8 mouse cellular contexts compared by ENCODE assay signal in genomic region chr12:3806703-3807547, GRCm38 (mm10). TPM values are rescaled to one million over a fixed set of nuclear protein-coding genes. Genes with fewer than 3 reads are reported as not detected.
A peak's percentile ranks its signal among the peaks of the same experiment; 100 is the strongest.
DNase-seq lines count a peak whose midpoint lies in the region; ATAC-seq and TF ChIP-seq lines count a peak whose summit lies in the region.

No protein-coding gene starts in this region.

- H3K79me3 ChIP-seq in C2C12 (ENCODE audit: low read depth) = peaks cover 2% of the 10 kb centered on the region

- H3K79me2 ChIP-seq in C2C12 (ENCODE audit: control insufficient read depth, insufficient read depth) = peaks cover 6% of the 10 kb centered on the region

- peaks cover 11% of the 10 kb centered on the region for H3K27me3 ChIP-seq in C2C12 (ENCODE audit: control insufficient read depth, insufficient read depth, insufficient read length)
- H3K27me3 ChIP-seq in embryonic facial prominence, embryonic 10.5 days (replicated peaks; ENCODE audit: low read depth, poor library complexity, severe bottlenecking) = peaks cover 84% of the 10 kb centered on the region
- H3K27me3 ChIP-seq in heart, embryonic 12.5 days (replicated peaks) = peaks cover 3% of the 10 kb centered on the region; the same call in 1 of the 2 replicates
- no peaks in the 10 kb centered on the region for H3K27me3 ChIP-seq in kidney, embryonic 15.5 days

- no peak; the same call in 1 of the 2 replicates for TF ChIP-seq POLR2A in lung, adult 2 months (IDR thresholded peaks at IDR 0.05; ENCODE audit: borderline replicate concordance, extremely low read depth, low read depth, low read length)

- peak overlapping the region; percentile 98 for H3K9ac ChIP-seq in heart, embryonic 12.5 days
- peak overlapping the region; percentile 91 for H3K9ac ChIP-seq in kidney, embryonic 15.5 days

- H3ac ChIP-seq in C2C12 (ENCODE audit: control insufficient read depth, insufficient read length, low read depth) = peak overlapping the region; percentile 76

- H3K4me3 ChIP-seq in C2C12 (ENCODE audit: insufficient read depth, poor library complexity, severe bottlenecking) = peak overlapping the region; percentile 41
- H3K4me3 ChIP-seq in embryonic facial prominence, embryonic 10.5 days = peak overlapping the region; percentile 81
- H3K4me3 ChIP-seq in heart, embryonic 12.5 days = peak overlapping the region; percentile 96
- H3K4me3 ChIP-seq in kidney, embryonic 15.5 days (replicated peaks) = peak overlapping the region; percentile 90
- peak overlapping the region; percentile 64 for H3K4me3 ChIP-seq in lung, adult 2 months (replicated peaks; ENCODE audit: extremely low read depth, low read depth, low read length)

- H3K4me2 ChIP-seq in heart, embryonic 12.5 days = peak overlapping the region; percentile 79
- peak overlapping the region; percentile 76 for H3K4me2 ChIP-seq in kidney, embryonic 15.5 days

- H3K36me3 ChIP-seq in C2C12 (ENCODE audit: control insufficient read depth, insufficient read depth) = no peaks in the 10 kb centered on the region
- no peaks in the 10 kb centered on the region for H3K36me3 ChIP-seq in embryonic facial prominence, embryonic 10.5 days (replicated peaks)
- H3K36me3 ChIP-seq in heart, embryonic 12.5 days = no peaks in the 10 kb centered on the region
- H3K36me3 ChIP-seq in kidney, embryonic 15.5 days = no peaks in the 10 kb centered on the region

- DNase-seq in adrenal gland, adult 18-20 months (ENCODE audit: low spot score in 2 of 2) = peak; percentile 76
- peak; percentile 73 for DNase-seq in embryonic facial prominence, embryonic 10.5 days (ENCODE audit: low spot score)
- DNase-seq in lung, adult 2 months = peak; percentile 59
- DNase-seq in ovary, postnatal 10 days (ENCODE audit: low spot score) = peak; percentile 45
- peak; percentile 80 for DNase-seq in urinary bladder, postnatal 14 days (ENCODE audit: low spot score)

- ATAC-seq in heart, embryonic 12.5 days (ENCODE audit: insufficient number of reproducible peaks, low FRiP score) = peak; percentile 58
- ATAC-seq in kidney, embryonic 15.5 days (replicated peaks; ENCODE audit: low FRiP score) = peak; percentile 44

- peaks cover 57% of the 10 kb centered on the region for H3K4me1 ChIP-seq in embryonic facial prominence, embryonic 10.5 days
- peaks cover 44% of the 10 kb centered on the region for H3K4me1 ChIP-seq in heart, embryonic 12.5 days (replicated peaks)
- H3K4me1 ChIP-seq in kidney, embryonic 15.5 days = peaks cover 49% of the 10 kb centered on the region
- H3K4me1 ChIP-seq in lung, adult 2 months (ENCODE audit: control insufficient read depth, insufficient read depth, low read length) = peaks cover 25% of the 10 kb centered on the region

- no peaks in the 10 kb centered on the region for H3K9me3 ChIP-seq in embryonic facial prominence, embryonic 10.5 days
- no peaks in the 10 kb centered on the region for H3K9me3 ChIP-seq in heart, embryonic 12.5 days (replicated peaks)
- H3K9me3 ChIP-seq in kidney, embryonic 15.5 days (replicated peaks) = no peaks in the 10 kb centered on the region

- no peak for TF ChIP-seq CTCF in C2C12 (IDR thresholded peaks at IDR 0.05; ENCODE audit: control insufficient read depth, insufficient read depth, insufficient read length)
- no peak for TF ChIP-seq CTCF in lung, adult 2 months (IDR thresholded peaks at IDR 0.05; ENCODE audit: insufficient read depth, low read length)

- under 1% methylated on average over 130 of the region's 141 CpGs for WGBS in embryonic facial prominence, embryonic 10.5 days
- under 1% methylated on average over 65 of the region's 141 CpGs for WGBS in heart, embryonic 12.5 days
- WGBS in kidney, embryonic 15.5 days = 0% methylated on average over 62 of the region's 141 CpGs
- WGBS in lung, adult 2 months = 1% methylated on average over 100 of the region's 141 CpGs

- H3K27ac ChIP-seq in embryonic facial prominence, embryonic 10.5 days (replicated peaks) = peak overlapping the region; percentile 89
- H3K27ac ChIP-seq in heart, embryonic 12.5 days (ENCODE audit: poor library complexity, severe bottlenecking) = peak overlapping the region; percentile 99
- H3K27ac ChIP-seq in kidney, embryonic 15.5 days = peak overlapping the region; percentile 99

TF ChIP-seq in C2C12, 6 proteins besides CTCF, POLR2A, EP300 and RAD21:
- no peak for TF ChIP-seq CEBPB (IDR thresholded peaks at IDR 0.05; ENCODE audit: low read depth)
- no peak for TF ChIP-seq MYOG (IDR thresholded peaks at IDR 0.05; ENCODE audit: control insufficient read depth, extremely low read depth, insufficient read length)
- no peak for TF ChIP-seq MYOD1 (IDR thresholded peaks at IDR 0.05; ENCODE audit: control insufficient read depth, insufficient read length, low read depth)
- no peak for TF ChIP-seq USF1 (IDR thresholded peaks at IDR 0.05; ENCODE audit: low read depth)
- no peak for TF ChIP-seq MAX (IDR thresholded peaks at IDR 0.05)
- TF ChIP-seq FOSL1 (IDR thresholded peaks at IDR 0.05; ENCODE audit: insufficient read depth, low read length, poor library complexity, severe bottlenecking) = no peak

RNA-seq across cellular contexts. Expression of gene Dnmt3a, which starts 1.1 kb away (rescaled TPM):
- 4.6 TPM for polyA plus RNA-seq in C2C12 (2012; fragmentation: generic; extraction: Trizol)
- 10 to 100 TPM; 35.9 to 42.7 TPM for total RNA-seq in adrenal gland, adult 18-20 months (2021)
- polyA plus RNA-seq in embryonic facial prominence, embryonic 10.5 days (2016; fragmentation: Nextera tagmentation; extraction: Ambion mirVana) = 160 and 179 TPM in 2 replicates
- polyA plus RNA-seq in heart, embryonic 12.5 days (2016; fragmentation: Nextera tagmentation; extraction: Ambion mirVana) = 139 and 142 TPM in 2 replicates
- polyA plus RNA-seq in kidney, embryonic 15.5 days (2015; fragmentation: Nextera tagmentation; extraction: Ambion mirVana) = 124 and 132 TPM in 2 replicates
- 14.6 and 14.7 TPM in 2 replicates for polyA plus RNA-seq in lung, adult 2 months (2012; rRNA removed)

Comparison
In these comparisons a context has a peak if more than half of its experiments do, and no peak if none do; other contexts are left out.
1. Peak in every context shown above with its lines: DNase-seq, ATAC-seq, H3K4me3 ChIP-seq and H3K27ac ChIP-seq.
2. H3K4me3 ChIP-seq: peak in every context shown above with its lines; median percentile 96 in heart, embryonic 12.5 days; 90 in kidney, embryonic 15.5 days; 81 in embryonic facial prominence, embryonic 10.5 days; 64 in lung, adult 2 months; 41 in C2C12.